Mouse (Mus musculus) left cerebral cortex, adult 9 months (tissue): ENCODE measurements at regions not wholly inside any gene's neighbourhood (a gene's known extent, or its start where the extent isn't known, plus 50 kb on each side); places are given as distances from the start of the nearest gene placed in this dataset.
"Not testable (repeated sequence)": the region's sequence is repeated elsewhere in the genome, so short reads cannot be mapped to it uniquely, and the experiment has no call there.

Source experiments
- DNase-seq, 2 experiments: peaks; one replicate each; pipeline ENCODE4 v3.0.0; 2022; ENCODE audit warnings: low spot score in 2 of 2

- peak in 1 of 2 experiments; percentile 77 for DNase-seq
Measured at GRCm38 (mm10) chr12:71707727-71708369, 123.0 kb upstream of the Daam1 start.

GRCm38 (mm10) chr12:71714606-71715005 lies 116.3 kb upstream of the Daam1 start:
- DNase-seq, result peak; percentile 28 to 46

- DNase-seq, result not testable (repeated sequence)
Measured at GRCm38 (mm10) chr12:71718412-71718811, 112.5 kb upstream of the Daam1 start.

- no peak for DNase-seq
Measured at GRCm38 (mm10) chr12:71718911-71719310, 112.0 kb upstream of the Daam1 start.

GRCm38 (mm10) chr12:71725140-71725539 lies 105.7 kb upstream of the Daam1 start:
- no peak for DNase-seq

GRCm38 (mm10) chr12:71725713-71726336 lies 105.1 kb upstream of the Daam1 start:
- DNase-seq, result no peak

GRCm38 (mm10) chr12:71743345-71743744 lies 87.5 kb upstream of the Daam1 start:
- DNase-seq, result no peak

GRCm38 (mm10) chr12:71746011-71746410 lies 84.9 kb upstream of the Daam1 start:
- no peak for DNase-seq

GRCm38 (mm10) chr12:71747386-71747785 lies 83.5 kb upstream of the Daam1 start:
- no peak for DNase-seq

- DNase-seq, result peak; percentile 33 to 60
Measured at GRCm38 (mm10) chr12:71747831-71748368, 83.0 kb upstream of the Daam1 start.

- peak; percentile 53 to 85 for DNase-seq
Measured at GRCm38 (mm10) chr12:71748731-71749130, 82.1 kb upstream of the Daam1 start.

- DNase-seq, result peak in 1 of 2 experiments; percentile 32
Measured at GRCm38 (mm10) chr12:71749668-71750067, 81.2 kb upstream of the Daam1 start.

- DNase-seq, result no peak
Measured at GRCm38 (mm10) chr12:71752741-71753260, 78.1 kb upstream of the Daam1 start.

GRCm38 (mm10) chr12:71753276-71753675 lies 77.6 kb upstream of the Daam1 start:
- no peak for DNase-seq

- no peak for DNase-seq
Measured at GRCm38 (mm10) chr12:71763194-71763593, 67.7 kb upstream of the Daam1 start.

GRCm38 (mm10) chr12:71766086-71766485 lies 64.8 kb upstream of the Daam1 start:
- DNase-seq, result no peak

- DNase-seq, result no peak
Measured at GRCm38 (mm10) chr12:71766636-71767035, 64.2 kb upstream of the Daam1 start.

- no peak for DNase-seq
Measured at GRCm38 (mm10) chr12:71767896-71768295, 63.0 kb upstream of the Daam1 start.

- peak in 1 of 2 experiments; percentile 83 for DNase-seq
Measured at GRCm38 (mm10) chr12:71768471-71768870, 62.4 kb upstream of the Daam1 start.

GRCm38 (mm10) chr12:71768890-71769289 lies 62.0 kb upstream of the Daam1 start:
- no peak for DNase-seq

- DNase-seq, result no peak
Measured at GRCm38 (mm10) chr12:71769302-71769701, 61.6 kb upstream of the Daam1 start.

- DNase-seq, result no peak
Measured at GRCm38 (mm10) chr12:71773891-71774290, 57.0 kb upstream of the Daam1 start.

- no peak for DNase-seq
Measured at GRCm38 (mm10) chr12:71775126-71775525, 55.8 kb upstream of the Daam1 start.
